ENCODE assay signal across 11 mouse cellular contexts in genomic region chr6:99443460-99443859, GRCm38 (mm10).
DNase-seq lines count a peak whose midpoint lies in the region; TF ChIP-seq lines count a peak whose summit lies in the region.
"Had no signal": no experiment of that assay in that cellular context is flagged by ENCODE, and none has a peak within 500 bp of the region (broad histone marks: within the 10 kb centered on the region; RNA-seq: fewer than 3 reads in every experiment).

No protein-coding gene starts in this region.

- no peak for TF ChIP-seq CTCF in bone marrow macrophage, adult 2 months (IDR thresholded peaks at IDR 0.05; ENCODE audit: low read depth, low read length)

- peak overlapping the region; percentile 63 for H3K27ac ChIP-seq in bone marrow macrophage, adult 2 months (ENCODE audit: insufficient read depth, low read depth, low read length)
- peak overlapping the region; percentile 65 for H3K27ac ChIP-seq in macrophage

- no peak overlapping the region for H3K4me3 ChIP-seq in bone marrow macrophage, adult 2 months (ENCODE audit: insufficient read depth, low read length)
- H3K4me3 ChIP-seq in macrophage (ENCODE audit: inconsistent target), result no peak overlapping the region
- H3K4me3 ChIP-seq: megakaryocyte, embryonic 14.5 days had no signal

- no peak for TF ChIP-seq POLR2A in bone marrow macrophage, adult 2 months (IDR thresholded peaks at IDR 0.05; ENCODE audit: borderline replicate concordance, low read depth, low read length)

- H3K79me2 ChIP-seq in macrophage (ENCODE audit: inconsistent target), result peaks cover 7% of the 10 kb centered on the region; the same call in 1 of the 2 replicates

- H3K36me3 ChIP-seq in macrophage (ENCODE audit: inconsistent target), result no peaks in the 10 kb centered on the region

- intact Hi-C loops in left cerebral cortex, postnatal 36 days (cut with DNase I), result no loop called here

- H3K4me1 ChIP-seq in bone marrow macrophage, adult 2 months (ENCODE audit: control insufficient read depth, insufficient read depth, low read length), result peaks cover 34% of the 10 kb centered on the region

- DNase-seq in gastrocnemius, adult 18-20 months (ENCODE audit: low spot score), result peak; percentile 75
- no peak for DNase-seq in gastrocnemius, postnatal 10 days
- peak; percentile 19 for DNase-seq in CD4-positive, CD25-positive, alpha-beta regulatory T cell, adult 2 months (ENCODE audit: low read depth, low spot score)
- no peak for DNase-seq in left cerebral cortex, postnatal 36 days (ENCODE audit: low spot score in 2 of 2)
- no peak for DNase-seq in kidney, adult 9 months
- DNase-seq: embryo, embryonic 11 days; lung, embryonic 14.5 days; thymus, adult 18-20 months had no signal

- WGBS in macrophage (ENCODE audit: missing documents), result 34% methylated on average over 5 of the region's 5 CpGs

Comparison
In these comparisons a context has a peak if more than half of its experiments do, and no peak if none do; other contexts are left out.
1. DNase-seq: peak in gastrocnemius, adult 18-20 months (single experiment) and CD4-positive, CD25-positive, alpha-beta regulatory T cell, adult 2 months (single experiment); none in gastrocnemius, postnatal 10 days (single experiment), left cerebral cortex, postnatal 36 days (0 of 2) and kidney, adult 9 months (single experiment).